Mouse (Mus musculus): Measurements from ENCODE around the gene Rabl6.
"Not testable (repeated sequence)": the region's sequence is repeated elsewhere in the genome, so short reads cannot be mapped to it uniquely, and the experiment has no call there.

Rabl6 gene

GRCm38 (mm10) chr2:25556296-25556695, 52.0 kb downstream of the Rabl6 start:
- in situ Hi-C loops (cut with MboI; ENCODE audit: low pct_unique_long_range_greater_than_20kb in 1 of 2, low sequenced_read_pairs in 2 of 2, unreplicated experiment in 1 of 2) = no loop called here

GRCm38 (mm10) chr2:25555479-25555878, 52.8 kb downstream of the Rabl6 start:
- in situ Hi-C loops (cut with MboI; ENCODE audit: low pct_unique_long_range_greater_than_20kb in 1 of 2, low sequenced_read_pairs in 2 of 2, unreplicated experiment in 1 of 2) = not testable (repeated sequence)

- in situ Hi-C loops (cut with MboI; ENCODE audit: low pct_unique_long_range_greater_than_20kb in 1 of 2, low sequenced_read_pairs in 2 of 2, unreplicated experiment in 1 of 2) = not testable (repeated sequence)
Measured at GRCm38 (mm10) chr2:25553171-25553786, 55.0 kb downstream of the Rabl6 start.

- in situ Hi-C loops (cut with MboI; ENCODE audit: low pct_unique_long_range_greater_than_20kb in 1 of 2, low sequenced_read_pairs in 2 of 2, unreplicated experiment in 1 of 2) = no loop called here
Measured at GRCm38 (mm10) chr2:25551186-25551585, 57.1 kb downstream of the Rabl6 start.

DNA sequence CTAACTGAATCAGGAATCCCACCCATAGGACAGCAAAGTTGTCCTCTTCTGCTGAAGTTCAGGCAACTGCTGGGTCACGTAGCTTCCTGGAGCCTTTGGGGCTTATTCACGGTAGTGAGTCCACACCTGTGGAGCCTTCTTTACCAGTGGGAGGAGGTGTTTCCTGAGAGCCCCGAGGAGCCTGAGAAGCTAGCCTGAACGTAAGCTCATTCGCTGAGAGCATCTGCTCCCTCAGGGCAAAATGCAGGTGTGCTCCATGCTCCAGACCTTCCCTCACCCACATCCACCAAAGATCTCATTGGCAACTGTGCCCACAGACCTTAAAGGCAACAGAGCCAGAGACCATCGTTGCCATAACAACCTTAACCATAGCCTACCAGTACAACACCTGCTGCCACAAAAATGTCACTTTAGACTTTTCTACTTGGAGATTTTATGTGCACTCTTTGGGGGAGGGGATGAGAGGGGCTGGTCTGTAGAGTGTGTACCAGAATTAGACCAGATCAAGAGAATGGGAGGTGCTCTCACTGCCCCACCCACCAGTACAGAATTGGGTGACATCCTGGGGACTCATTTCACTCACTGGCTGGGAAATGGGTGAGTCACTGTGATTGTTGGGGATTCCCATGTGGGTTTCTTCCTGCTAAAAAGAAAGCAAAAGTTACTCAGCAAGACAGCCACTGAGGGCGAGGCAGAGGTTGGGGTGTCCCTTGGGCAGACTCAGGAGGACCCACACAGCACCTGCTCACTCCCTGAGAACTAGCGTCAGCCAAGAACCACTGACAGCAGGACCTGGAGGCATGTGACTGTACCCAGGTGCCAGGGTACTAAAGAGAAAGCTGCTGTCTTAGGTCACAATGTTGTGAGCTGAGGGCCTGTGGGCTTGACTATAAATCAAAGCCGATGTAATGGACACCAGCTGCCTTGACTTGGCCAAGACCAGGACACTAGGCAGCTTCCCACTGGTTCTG, 59.0 kb downstream of the Rabl6 start:
- in situ Hi-C loops (cut with MboI; ENCODE audit: low pct_unique_long_range_greater_than_20kb in 1 of 2, low sequenced_read_pairs in 2 of 2, unreplicated experiment in 1 of 2) = no loop called here

DNA sequence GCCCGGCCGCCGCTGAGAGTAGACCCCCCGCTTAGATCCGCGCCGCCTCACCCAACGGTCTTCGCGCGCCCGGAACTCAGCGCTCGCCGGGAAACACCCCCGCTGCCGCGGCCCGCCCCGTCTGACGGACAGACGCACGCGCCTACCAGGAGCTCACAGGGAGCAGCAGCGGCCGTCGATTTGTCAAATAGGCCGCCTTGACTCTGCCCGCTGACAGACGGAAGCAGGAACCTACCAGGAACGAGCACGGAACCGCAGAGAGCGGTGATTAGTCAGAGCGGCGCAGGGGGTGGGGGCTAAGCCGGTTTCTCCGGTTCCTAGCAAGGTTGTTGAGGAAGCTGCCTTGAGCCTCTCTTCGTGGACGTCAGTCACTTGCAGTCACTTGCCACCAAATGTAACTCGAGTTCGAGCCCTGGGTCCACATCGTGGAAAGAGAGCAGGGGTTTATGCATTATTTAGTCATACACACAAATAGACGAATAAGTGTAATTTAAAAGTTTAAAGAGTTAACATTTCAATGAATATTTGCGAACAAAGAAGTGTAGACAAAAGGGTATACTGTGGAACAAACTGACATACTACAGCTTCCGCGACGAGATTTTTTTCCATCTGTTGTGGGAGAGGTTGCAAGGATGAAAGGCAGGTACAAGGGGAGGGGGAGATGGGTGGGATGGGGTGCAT, 61.4 kb downstream of the Rabl6 start, which contains the start of gene Traf2:
Traf2 (minus strand) TSS at position 130 of the 681 bp plus-strand sequence.
- in situ Hi-C loops (cut with MboI; ENCODE audit: low pct_unique_long_range_greater_than_20kb in 1 of 2, low sequenced_read_pairs in 2 of 2, unreplicated experiment in 1 of 2) = no loop called here

GRCm38 (mm10) chr2:25545996-25546810, 62.1 kb downstream of the Rabl6 start:
- in situ Hi-C loops (cut with MboI; ENCODE audit: low pct_unique_long_range_greater_than_20kb in 1 of 2, low sequenced_read_pairs in 2 of 2, unreplicated experiment in 1 of 2) = no loop called here

GRCm38 (mm10) chr2:25541644-25542367, 66.5 kb downstream of the Rabl6 start:
- in situ Hi-C loops (cut with MboI; ENCODE audit: low pct_unique_long_range_greater_than_20kb in 1 of 2, low sequenced_read_pairs in 2 of 2, unreplicated experiment in 1 of 2) = no loop called here

- in situ Hi-C loops (cut with MboI; ENCODE audit: low pct_unique_long_range_greater_than_20kb in 1 of 2, low sequenced_read_pairs in 2 of 2, unreplicated experiment in 1 of 2) = no loop called here
Measured at GRCm38 (mm10) chr2:25540541-25540948, 67.8 kb downstream of the Rabl6 start.

- in situ Hi-C loops (cut with MboI; ENCODE audit: low pct_unique_long_range_greater_than_20kb in 1 of 2, low sequenced_read_pairs in 2 of 2, unreplicated experiment in 1 of 2) = no loop called here
Measured at GRCm38 (mm10) chr2:25536531-25536930, 71.8 kb downstream of the Rabl6 start.

DNA sequence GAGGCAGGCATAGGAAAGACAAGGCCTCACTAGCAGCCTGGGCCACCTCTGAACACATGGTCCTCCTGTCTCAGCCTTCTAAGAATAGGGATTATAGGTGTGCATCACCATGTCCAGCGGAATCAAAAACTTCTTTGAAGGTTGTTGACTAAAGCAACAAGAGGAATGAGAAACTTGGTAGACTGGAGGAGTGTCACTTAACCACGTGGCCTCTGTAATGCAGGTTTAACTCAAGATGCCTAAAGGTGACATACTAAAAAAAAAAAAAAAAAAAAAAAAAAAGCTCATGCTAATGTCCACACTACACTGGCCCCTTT, 73.5 kb downstream of the Rabl6 start:
- in situ Hi-C loops (cut with MboI; ENCODE audit: low pct_unique_long_range_greater_than_20kb in 1 of 2, low sequenced_read_pairs in 2 of 2, unreplicated experiment in 1 of 2) = no loop called here

DNA sequence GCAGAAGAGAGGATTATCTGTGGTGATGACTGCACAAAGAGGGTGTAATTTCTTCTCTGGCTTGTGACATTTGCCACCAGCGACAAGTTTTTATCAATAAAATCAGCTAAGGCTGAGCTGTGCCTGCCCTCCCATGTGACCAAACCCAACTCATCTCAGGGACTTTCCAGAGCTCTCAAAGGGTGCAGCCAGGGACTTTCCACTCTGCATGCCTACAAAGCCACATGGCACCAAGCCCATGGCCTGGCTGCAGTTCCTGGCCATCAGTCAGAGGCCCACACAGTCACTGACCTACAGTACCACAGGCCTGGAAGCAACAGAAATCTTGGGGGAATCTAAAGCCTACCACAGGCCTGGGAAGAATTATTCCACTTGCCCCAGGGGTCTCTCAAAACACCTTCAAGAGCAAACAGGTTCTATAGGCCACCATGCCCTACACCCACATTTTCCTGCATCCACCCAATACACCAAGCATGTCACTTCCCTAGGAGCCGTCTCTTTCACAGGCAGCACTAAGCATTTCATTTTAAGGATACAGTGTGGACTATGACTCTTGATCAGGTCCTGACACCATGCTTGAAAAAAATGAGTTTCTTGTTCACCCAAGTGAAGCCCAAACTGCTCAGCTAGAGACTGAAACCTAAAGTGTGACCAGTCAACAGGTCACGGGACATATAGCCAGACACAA, 74.0 kb downstream of the Rabl6 start:
- in situ Hi-C loops (cut with MboI; ENCODE audit: low pct_unique_long_range_greater_than_20kb in 1 of 2, low sequenced_read_pairs in 2 of 2, unreplicated experiment in 1 of 2) = no loop called here

GRCm38 (mm10) chr2:25533707-25534106, 74.6 kb downstream of the Rabl6 start:
- in situ Hi-C loops (cut with MboI; ENCODE audit: low pct_unique_long_range_greater_than_20kb in 1 of 2, low sequenced_read_pairs in 2 of 2, unreplicated experiment in 1 of 2) = no loop called here

Measured in mouse embryonic stem cell (cell line).